Mouse (Mus musculus) brain, embryonic 18.5 days (tissue): Measurements from ENCODE around the gene Afap1l2.

Experiments
- DNase-seq: peaks from one replicate; pipeline ENCODE4 v3.0.0-alpha.2; 2012; ENCODE audit warnings: low read depth, low spot score

Gene Afap1l2

GRCm38 (mm10) chr19:57007291-57007690 is 737 bp downstream of the Afap1l2 start:
- DNase-seq: no peak

- no peak for DNase-seq
Measured at GRCm38 (mm10) chr19:57006841-57007240, 1.2 kb downstream of the Afap1l2 start.

- no peak for DNase-seq
Measured at GRCm38 (mm10) chr19:57005062-57005461, 3.0 kb downstream of the Afap1l2 start.

- DNase-seq: peak; percentile 49
Measured at GRCm38 (mm10) chr19:57003460-57003810, 4.6 kb downstream of the Afap1l2 start.

GRCm38 (mm10) chr19:57002741-57003459 is 5.1 kb downstream of the Afap1l2 start:
- no peak for DNase-seq

- no peak for DNase-seq
Measured at GRCm38 (mm10) chr19:57001926-57002325, 6.1 kb downstream of the Afap1l2 start.

- no peak for DNase-seq
Measured at GRCm38 (mm10) chr19:57000592-57000991, 7.4 kb downstream of the Afap1l2 start.

GRCm38 (mm10) chr19:56999781-57000180 is 8.2 kb downstream of the Afap1l2 start:
- DNase-seq: no peak

- DNase-seq: no peak
Measured at GRCm38 (mm10) chr19:56998910-56999309, 9.1 kb downstream of the Afap1l2 start.

- no peak for DNase-seq
Measured at GRCm38 (mm10) chr19:56998331-56998730, 9.7 kb downstream of the Afap1l2 start.

GRCm38 (mm10) chr19:56997164-56997599 is 10.8 kb downstream of the Afap1l2 start:
- no peak for DNase-seq

GRCm38 (mm10) chr19:56995441-56995840 is 12.6 kb downstream of the Afap1l2 start:
- no peak for DNase-seq

GRCm38 (mm10) chr19:56994653-56995052 is 13.4 kb downstream of the Afap1l2 start:
- DNase-seq: no peak

GRCm38 (mm10) chr19:56993763-56994162 is 14.3 kb downstream of the Afap1l2 start:
- DNase-seq: no peak

GRCm38 (mm10) chr19:56992978-56993545 is 15.0 kb downstream of the Afap1l2 start:
- no peak for DNase-seq

GRCm38 (mm10) chr19:56990367-56991111 is 17.5 kb downstream of the Afap1l2 start:
- no peak for DNase-seq

GRCm38 (mm10) chr19:56989171-56989570 is 18.9 kb downstream of the Afap1l2 start:
- DNase-seq: no peak

- DNase-seq: no peak
Measured at GRCm38 (mm10) chr19:56984229-56984628, 23.8 kb downstream of the Afap1l2 start.

GRCm38 (mm10) chr19:56983757-56984156 is 24.3 kb downstream of the Afap1l2 start:
- no peak for DNase-seq

- no peak for DNase-seq
Measured at GRCm38 (mm10) chr19:56981760-56982159, 26.3 kb downstream of the Afap1l2 start.

- DNase-seq: no peak
Measured at GRCm38 (mm10) chr19:56980803-56981202, 27.2 kb downstream of the Afap1l2 start.
